Mouse (Mus musculus) right cerebral cortex, postnatal 10 days (tissue): ENCODE measurements at regions not wholly inside any gene's neighbourhood (a gene's known extent, or its start where the extent isn't known, plus 50 kb on each side); places are given as distances from the start of the nearest gene placed in this dataset.

Experiments
- DNase-seq, 2 experiments: peaks; one replicate each; pipeline ENCODE4 v3.0.0; 2021; ENCODE audit warnings: low spot score in 2 of 2

DNA sequence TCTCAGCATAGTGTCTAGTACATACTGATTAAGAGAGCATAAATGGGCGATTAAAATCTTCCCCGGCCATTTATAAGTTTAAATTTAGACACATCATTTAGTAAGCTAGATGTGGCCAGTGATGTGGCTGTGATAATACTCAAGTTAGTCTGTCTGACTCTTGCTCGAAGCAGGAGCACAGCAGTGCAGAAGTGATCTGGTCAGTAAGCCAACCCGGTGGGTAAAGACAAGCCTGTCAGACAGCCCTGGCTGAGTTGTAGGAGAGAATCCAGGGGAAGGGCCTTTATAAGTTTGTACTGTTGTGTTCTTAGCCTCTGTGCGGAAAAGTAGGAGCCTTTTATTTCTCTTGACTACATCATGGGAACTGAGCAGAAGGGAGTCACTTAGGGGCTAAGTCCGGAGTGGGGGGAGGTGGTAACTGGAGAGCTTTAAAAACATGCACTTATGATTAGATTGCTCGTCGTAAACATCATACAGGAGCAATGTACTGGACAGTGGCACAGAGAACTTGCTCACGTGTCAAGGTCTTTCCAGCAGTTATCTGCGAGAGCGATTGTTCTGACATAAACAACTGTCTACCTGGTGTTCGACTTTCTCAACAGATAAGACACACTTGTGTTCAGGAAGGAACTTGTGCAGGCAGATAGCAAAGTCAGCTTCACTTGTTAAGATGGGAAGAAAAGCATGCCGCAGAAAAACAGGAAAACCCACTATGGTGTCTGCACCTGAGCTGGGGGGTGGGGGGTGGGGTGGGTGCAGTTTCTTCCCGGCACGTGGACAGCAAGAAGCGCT, 122.5 kb upstream of the Zeb2 start:
- no peak for DNase-seq

DNA sequence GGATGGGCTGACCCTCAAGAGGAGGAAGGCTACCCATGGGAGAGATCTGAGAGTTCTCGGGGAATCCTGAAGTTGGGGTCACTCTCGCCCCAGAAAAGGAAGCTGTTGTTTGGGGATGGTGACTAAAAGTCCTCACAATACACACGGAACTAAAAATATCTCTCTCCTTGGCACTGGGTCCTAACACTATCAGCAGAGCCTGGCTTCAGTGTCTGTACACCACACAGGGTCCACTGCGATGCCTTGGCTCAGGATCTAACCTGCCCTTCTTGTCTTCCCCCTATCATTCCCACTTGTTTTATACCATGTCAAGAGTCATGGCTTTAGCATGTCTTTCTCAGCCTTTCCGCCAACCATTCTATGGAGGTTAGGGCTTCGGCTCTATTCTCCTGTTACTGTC, 121.8 kb upstream of the Zeb2 start:
- DNase-seq: no peak

DNA sequence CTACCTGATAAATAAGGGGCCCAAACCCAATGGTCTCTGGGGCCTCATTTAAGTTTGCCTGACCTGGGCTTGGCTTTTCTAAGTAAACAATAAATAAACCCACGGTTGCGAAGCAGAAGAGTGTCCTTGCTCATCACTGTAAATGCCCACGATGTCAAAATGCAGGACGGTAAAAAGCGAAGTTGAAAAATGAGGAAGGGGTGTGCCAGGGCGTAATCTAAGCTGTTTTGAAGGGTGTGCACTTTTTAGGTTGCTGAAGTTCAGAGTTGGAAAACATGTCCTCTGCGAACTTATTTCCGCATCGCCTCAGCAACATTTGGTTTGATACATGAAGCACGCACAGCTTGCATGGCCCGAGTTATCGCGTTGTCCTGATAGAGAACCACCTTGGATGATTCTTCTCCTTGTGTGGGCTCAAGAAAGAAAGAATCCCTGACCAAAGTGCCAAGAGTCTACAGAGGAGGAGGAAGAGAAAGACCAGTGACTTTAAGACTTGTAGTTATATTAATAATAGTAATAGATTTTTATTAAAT, 119.0 kb upstream of the Zeb2 start:
- no peak for DNase-seq

DNA sequence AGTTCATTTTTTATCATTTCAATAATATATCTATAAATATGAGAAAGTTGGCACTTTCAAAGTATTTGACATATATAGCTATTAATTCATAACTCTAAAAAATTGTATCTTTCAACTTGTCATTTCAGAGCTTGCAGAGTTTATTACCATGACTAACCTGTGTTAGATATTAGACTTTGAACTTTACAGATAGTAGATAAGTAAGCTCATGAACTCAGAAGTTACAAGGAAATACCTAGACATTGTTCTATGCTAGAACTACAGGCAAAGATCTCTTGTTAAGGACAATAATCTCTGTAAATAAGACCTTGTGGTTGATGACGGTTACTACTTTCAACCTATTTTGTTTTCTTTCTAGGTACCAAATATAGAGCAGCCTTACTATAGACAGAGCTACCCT, 117.0 kb upstream of the Zeb2 start:
- DNase-seq: no peak

DNA sequence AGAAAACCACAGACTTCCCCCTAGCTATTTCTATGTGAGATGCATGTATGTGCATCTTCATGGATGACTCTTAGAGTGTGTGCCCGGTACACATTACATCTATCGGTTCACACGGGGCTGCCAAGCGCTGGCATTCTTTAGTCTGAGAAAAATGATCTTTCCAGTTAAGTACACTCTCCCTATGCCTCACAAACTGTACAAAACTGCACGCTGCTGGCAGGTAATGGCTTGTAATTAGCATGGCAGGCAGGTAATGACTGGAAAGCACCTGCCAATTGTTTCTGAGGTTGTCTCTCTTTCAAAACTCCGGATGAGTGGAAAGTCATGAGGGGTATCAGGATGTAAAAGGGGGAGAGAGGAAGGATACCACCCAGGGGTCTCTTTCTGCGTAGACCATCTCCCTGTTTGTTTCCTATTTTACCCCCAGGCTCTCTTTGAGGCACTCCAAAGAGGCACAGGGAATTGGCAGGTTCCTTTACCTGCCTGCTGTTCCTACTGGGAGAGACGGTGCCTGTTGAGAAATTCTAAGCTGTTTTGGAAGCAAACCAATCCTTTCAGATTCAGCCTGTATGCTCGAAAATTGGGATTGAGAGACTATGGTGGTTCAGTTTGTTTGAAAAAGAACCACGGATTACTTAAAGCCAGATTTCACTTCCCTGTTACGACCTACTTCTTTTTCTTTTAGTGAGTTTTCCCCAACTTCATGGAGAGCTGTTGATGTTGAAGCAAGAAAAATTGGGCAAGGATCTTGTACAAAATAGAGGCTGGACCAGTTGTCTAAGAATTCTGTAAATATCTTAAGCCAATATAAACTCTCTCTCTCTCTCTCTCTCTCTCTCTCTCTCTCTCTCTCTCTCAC, 113.4 kb upstream of the Zeb2 start:
- DNase-seq: no peak

DNA sequence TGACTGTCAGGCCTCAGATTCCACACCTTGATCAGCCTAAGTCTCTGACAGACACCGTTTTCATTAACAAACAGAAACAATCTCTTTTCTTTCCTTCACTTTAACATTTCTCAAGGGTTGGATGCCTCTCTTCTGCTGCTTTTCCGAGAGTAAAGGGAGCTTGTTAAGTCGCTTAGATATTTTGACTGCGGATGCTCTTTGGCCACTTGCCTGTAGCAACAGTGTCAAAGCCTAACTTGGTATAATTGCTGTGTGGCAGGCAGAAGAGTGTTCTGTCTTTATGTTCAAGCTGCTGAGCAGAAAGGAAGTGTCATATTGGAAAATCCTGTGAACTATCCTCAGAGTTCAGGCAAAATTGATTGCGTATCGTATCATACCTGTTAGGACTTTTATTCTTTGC, 112.3 kb upstream of the Zeb2 start:
- DNase-seq: no peak

DNA sequence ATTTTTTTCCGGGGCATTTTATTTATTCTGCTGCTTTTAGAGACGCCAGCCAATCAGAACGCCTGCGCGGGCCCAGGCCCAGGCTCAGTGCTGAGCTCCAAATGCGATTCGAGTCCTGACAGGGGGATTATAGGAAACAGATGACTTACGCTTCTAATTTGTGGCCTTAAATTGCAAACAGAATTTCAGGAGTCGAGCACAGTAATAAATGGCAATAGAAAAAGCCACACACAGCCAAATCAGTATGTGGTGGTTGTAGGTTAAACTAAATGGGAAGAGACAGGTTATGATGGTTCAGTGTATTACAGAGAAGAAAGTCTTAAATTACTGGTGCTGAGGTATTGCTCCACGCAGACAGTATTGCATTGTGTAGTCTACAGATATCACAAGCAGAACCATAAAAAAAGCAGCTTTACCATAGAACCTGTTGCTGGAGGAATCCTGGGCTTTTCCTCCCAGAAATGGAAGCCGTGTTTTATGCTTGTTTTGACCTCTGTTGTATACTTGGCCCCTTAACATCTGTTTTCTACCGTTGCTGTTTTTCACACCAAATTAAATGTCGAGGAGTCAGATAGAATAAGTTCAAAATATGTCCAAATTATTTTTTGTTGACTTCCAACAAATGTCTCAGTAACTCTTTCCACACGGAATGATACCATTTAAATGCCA, 110.2 kb upstream of the Zeb2 start:
- DNase-seq: no peak

DNA sequence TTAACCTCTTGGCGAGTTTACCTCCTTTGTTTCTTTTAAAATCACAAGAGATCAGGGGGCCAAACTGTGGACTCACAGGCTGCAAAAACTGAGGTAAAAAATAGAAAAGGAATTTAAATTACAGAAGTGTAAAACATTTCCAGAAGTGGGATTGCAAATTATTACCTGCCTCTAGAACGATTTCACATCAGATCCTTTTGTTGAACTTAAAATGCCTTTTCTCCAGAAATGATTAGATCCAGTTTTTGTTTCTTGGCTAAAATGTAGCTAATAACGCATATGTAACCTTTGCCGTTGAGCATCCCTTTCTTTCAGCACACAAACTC, 108.8 kb upstream of the Zeb2 start:
- no peak for DNase-seq

DNA sequence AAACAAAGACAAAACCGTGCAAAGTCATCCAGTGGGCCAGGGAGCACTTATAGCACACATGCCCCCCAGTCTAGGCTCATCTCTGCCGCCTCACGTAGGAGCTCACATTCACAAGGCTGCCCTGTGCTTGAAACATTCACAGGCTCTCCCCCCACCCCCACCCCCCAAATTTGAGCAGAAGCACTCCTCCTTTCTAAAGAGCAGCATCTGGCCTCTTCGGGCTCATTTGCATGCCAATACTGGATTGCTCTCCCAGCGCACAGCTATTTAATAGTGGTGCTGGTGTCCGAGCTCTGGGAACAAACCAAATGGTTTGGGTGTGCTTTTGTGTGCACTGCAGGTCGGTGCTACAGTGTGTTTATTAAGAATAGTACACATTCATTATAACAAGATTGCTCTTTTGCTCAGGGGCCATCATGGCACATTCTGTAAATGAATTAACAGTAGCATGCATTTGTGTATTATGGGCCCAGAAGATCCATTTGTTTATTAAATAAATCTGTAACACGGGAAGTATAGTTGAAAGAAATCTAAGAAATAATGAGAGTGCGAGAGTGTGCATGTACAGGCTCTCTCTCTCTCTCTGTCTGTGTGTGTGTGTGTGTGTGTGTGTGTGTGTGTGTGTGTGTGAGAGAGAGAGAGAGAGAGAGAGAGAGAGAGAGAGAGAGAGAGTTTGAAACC, 108.3 kb upstream of the Zeb2 start:
- peak; percentile 40 to 55 for DNase-seq

DNA sequence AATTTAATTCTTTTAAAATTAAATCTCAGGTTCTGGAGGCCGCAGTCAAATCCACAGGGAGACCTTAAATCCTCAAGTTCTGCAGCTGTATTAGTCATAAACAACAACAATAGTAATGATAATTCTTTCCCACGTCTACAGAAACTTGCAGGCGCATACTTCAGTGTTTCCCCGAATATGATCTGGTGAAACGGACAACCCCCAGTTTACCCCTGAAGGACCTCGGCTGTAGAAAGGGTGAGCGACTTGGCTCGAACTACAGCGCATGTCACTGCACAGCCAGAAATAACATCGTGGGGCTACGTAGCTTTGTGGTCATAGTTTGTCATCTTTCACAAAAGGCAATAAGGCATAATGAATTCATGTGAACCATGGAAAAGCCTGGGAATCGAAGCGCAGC, 105.0 kb upstream of the Zeb2 start:
- no peak for DNase-seq

DNA sequence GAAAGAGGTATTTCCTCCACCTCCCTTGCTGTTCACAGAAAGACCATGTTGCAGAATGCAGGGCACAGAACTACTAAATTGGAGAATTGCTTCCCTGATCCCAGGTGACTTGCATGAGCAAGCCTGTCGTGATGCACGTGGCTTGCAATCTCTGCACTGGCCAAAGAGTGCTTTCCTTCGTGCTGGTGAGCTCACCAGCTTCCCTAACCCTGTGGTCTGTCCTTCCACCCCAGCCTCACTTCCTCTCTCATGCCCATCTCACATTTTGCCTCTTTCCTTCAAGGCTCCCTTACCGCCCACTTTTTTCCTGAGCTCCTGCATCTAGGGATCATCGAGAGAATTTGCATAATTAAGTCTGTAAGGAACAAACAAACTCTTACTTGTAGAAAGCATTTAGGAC, 102.7 kb upstream of the Zeb2 start:
- peak in 1 of 2 experiments; percentile 29 for DNase-seq

DNA sequence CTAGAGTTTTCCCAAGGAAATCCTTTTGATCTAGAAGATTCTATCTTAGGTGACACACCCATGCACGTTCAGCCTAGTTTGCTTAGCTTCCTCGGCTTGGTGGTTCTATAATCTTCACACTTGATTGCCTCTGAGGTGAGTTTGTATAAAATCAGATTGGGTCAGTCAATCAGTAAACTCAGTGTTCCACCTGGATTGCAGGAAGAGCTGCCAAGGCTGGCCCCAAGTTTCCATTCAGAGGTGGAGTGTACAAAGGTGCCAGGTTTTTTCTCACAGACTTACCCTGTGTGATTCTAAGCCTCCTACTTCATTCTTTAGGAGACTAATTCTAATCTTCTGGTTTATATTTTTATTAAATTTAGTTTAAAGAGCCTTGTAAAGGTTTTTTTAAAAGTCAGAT, 95.6 kb upstream of the Zeb2 start:
- no peak for DNase-seq

DNA sequence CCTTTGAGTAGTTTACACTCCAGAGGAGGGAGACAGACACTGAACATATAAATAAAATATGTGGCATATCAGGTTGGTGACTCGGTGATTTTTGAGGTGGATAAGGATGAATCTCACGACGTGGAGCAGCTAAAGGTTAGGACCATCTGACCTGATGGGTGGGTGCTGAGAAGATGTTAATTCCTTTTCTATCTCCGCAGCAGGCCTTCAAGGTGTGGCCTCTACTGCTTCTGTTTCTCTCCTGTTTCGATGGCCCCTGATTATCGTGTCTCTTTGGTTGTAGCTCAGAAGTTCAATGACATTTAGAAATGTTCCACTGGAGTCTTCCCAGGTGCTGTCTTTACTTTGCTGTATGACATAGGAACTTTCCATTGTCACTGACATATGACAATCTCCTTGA, 91.3 kb upstream of the Zeb2 start:
- no peak for DNase-seq

DNA sequence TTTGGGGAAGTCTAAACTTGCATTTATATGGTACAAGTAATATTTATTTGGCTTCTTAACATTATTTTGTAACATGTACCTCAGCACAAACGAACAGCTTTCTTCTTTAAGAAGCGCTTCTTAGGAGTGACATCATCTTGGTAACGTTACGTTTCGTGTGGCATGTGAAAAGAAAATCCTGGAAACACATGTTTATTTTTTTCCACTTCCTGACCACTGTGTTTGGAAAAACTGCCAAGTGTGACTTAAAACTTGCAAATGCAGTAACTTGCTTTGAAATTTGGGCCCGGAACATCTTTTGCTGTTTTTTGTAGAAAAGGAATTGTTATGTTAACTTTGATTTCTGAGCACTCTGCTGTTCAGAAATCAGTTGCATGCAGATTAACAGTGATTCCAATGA, 88.6 kb upstream of the Zeb2 start:
- DNase-seq: no peak

DNA sequence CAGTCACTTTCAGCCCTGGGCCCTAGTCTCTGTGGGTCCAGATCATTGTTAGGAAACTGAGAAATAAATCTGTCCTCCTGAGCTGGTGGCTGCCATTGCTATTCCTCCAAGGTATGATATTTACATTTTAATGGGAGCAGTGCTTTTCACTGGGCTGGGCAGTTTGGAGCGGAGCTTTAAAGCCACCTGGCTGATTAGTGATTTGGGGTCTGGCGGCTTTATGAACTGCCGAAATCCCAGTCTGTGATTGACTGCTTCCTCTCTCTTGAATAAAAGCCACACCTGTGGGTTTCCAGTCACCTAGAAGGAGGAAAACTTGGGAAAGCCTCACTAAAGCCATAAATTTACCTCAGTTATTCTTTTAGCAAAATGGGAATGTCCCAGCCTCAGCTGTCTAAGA, 88.0 kb upstream of the Zeb2 start:
- DNase-seq: no peak

DNA sequence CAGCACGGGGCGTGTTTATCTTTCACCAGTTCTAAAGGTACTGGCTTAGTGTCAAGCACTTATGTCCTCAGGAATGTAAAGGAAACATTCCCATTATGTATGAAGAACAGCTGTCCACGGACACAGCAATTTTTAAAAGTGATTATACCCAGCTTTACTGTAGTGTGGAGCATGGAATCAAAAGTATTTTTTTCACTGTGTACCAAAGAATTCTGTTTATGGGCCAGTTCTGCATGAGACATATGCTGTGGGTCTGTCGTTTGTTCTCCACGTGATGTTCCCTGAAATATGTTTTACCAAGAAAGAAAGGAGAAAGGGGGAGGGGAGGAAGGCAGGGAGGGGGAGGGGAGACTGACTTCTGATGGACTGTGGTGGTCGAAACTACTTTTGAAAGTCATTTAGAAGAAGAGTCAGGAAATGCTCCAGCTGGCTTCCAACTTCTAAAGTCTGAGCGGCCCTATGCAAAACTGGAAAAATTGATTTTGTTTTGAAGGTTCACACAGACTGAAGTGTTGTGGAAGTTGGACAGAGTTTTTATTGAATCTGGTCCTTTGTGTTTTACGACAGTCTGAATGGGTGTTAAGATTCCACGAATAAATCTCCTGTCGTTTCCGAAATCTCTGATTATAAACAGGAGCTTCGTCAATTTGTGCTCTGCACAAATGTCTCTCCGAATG, 80.9 kb upstream of the Zeb2 start:
- DNase-seq: no peak

DNA sequence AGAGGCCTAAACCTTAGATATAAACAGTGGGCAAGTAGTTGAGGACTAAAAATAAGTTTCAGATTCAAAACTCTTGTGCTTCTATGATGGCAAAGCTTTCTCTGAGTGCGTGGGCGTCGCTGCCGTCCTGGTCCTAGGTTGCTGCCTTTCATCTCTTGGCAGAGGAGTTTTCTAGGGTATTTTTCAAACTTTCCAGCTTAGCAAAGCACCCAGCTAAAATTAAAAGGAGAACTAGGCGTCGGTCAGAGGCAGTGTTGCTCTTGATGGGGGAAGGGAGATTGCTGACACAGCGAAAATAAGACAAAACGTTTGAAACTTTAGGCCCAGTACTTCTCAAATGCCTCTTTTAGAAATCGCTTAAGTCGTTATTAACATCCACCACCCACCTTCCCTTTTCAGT, 80.1 kb upstream of the Zeb2 start:
- DNase-seq: peak; percentile 28 to 35

DNA sequence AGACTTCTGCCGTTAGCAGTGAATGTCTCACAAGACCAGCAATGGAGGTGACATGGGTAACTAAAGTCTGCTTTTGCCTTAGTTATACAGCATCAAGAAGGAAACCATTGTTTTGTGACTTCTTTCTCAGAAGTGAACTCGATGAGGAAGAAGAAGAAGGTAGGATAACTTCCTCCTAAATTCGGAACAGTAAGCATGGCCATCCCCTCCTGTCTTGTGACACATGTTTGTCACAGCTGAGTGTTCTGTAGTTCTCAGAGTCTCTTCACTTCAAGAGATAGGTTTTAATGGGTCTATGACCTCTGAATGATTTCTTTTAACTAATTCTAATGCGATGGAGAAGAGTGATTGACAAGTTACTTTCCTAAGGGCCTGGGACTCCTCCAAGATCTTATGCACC, 79.3 kb upstream of the Zeb2 start:
- DNase-seq: no peak

DNA sequence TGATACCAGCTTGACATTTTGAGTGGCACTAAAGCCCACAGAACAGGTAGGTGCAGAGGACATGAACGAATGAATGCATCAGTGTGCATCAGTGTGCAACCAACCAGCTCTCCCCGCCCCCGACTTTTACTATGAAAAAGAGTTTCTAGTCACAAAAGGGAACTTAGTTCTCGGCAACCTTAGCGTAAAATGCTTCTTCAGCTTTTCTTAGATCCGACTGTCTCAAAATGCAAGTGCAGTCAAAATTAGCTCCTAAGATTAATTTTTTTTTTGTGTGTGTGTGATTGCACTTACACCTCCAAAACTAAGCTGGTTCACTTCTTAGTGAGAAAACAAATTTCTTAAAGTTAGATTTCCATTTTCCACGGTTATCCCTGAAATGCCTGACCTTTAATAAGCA, 77.1 kb upstream of the Zeb2 start:
- no peak for DNase-seq

DNA sequence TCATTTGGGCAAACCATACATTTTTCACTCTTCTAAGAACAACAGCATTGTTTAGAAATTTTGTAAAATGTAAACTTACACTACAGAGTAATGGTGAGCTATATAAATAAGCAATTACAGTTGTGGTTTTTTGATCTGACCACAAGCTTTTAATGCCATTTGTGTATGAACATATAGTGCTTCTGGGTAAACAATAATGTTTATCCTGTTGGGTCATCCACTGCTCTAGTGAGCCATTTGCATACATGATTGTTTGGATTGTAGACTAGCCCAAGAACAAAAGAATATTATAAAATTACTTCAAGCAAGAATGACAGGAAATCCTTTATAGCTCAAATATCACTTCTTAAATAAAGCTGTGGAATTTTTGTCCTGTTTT, 68.4 kb upstream of the Zeb2 start:
- no peak for DNase-seq
